Comparison of ENCODE assay signal across 8 mouse cellular contexts in genomic region chr9:108578545-108579343, GRCm38 (mm10). TPM values are rescaled to one million over a fixed set of nuclear protein-coding genes. Genes with fewer than 3 reads are reported as not detected.
A peak's percentile ranks its signal among the peaks of the same experiment; 100 is the strongest.
DNase-seq lines count a peak whose midpoint lies in the region; ATAC-seq lines count a peak whose summit lies in the region.

TSS of gene Wdr6 (minus strand) at chr9:108578739.

- peak; percentile 90 for DNase-seq in WW6 (ENCODE audit: low read depth, low spot score)
- peak; percentile 88 to 92 for DNase-seq in cerebellum, postnatal 4 days (ENCODE audit: low spot score in 2 of 2)
- DNase-seq in gastrocnemius, adult 18-20 months (ENCODE audit: low spot score), result peak; percentile 90
- peak; percentile 78 to 84 for DNase-seq in left cerebral cortex, adult 18-20 months (ENCODE audit: low spot score in 2 of 2)
- peak; percentile 82 to 89 for DNase-seq in right cerebral cortex, adult 2 months (ENCODE audit: low spot score in 2 of 2)
- peak; percentile 93 for DNase-seq in urinary bladder, postnatal 14 days (ENCODE audit: low spot score)

- H3K4me1 ChIP-seq in hindbrain, embryonic 16.5 days (ENCODE audit: control insufficient read depth, insufficient read depth, low read depth, low read length), result peaks cover 49% of the 10 kb centered on the region

- peak within 1 kb of the TSS; percentile 97 for H3K27ac ChIP-seq in hindbrain, embryonic 16.5 days (ENCODE audit: low read depth, low read length)
- no peak within 1 kb of the TSS for H3K27ac ChIP-seq in macrophage

- ATAC-seq in hindbrain, embryonic 16.5 days, result peak; percentile 97

- H3K36me3 ChIP-seq in hindbrain, embryonic 16.5 days (ENCODE audit: control insufficient read depth, insufficient read depth, low read length), result peaks cover 15% of the 10 kb centered on the region
- no peaks in the 10 kb centered on the region for H3K36me3 ChIP-seq in macrophage (ENCODE audit: inconsistent target)

- H3K9ac ChIP-seq in hindbrain, embryonic 16.5 days (ENCODE audit: low read depth, low read length), result peak within 1 kb of the TSS; percentile 97

- H3K9me3 ChIP-seq in hindbrain, embryonic 16.5 days (ENCODE audit: control insufficient read depth, low read length), result no peaks in the 10 kb centered on the region

- no peaks in the 10 kb centered on the region for H3K79me2 ChIP-seq in macrophage (ENCODE audit: inconsistent target)

- H3K27me3 ChIP-seq in hindbrain, embryonic 16.5 days (replicated peaks; ENCODE audit: control insufficient read depth, insufficient read depth, low read length), result no peaks in the 10 kb centered on the region

- H3K4me3 ChIP-seq in hindbrain, embryonic 16.5 days (ENCODE audit: low read length), result peak within 1 kb of the TSS; percentile 86
- peak within 1 kb of the TSS; percentile 56 for H3K4me3 ChIP-seq in macrophage (ENCODE audit: inconsistent target)

- 3% methylated on average over 48 of the region's 51 CpGs for WGBS in hindbrain, embryonic 16.5 days
- WGBS in macrophage (ENCODE audit: missing documents), result 12% methylated on average over 49 of the region's 51 CpGs

- peak within 1 kb of the TSS; percentile 63 for H3K4me2 ChIP-seq in hindbrain, embryonic 16.5 days (ENCODE audit: low read length)

RNA-seq across cellular contexts. Expression of gene Wdr6, which starts in this region (rescaled TPM):
- 1 to 10 TPM; 6.4 to 7.9 TPM for total RNA-seq in gastrocnemius, adult 18-20 months (2021)
- 326 and 352 TPM in 2 replicates for polyA plus RNA-seq in hindbrain, embryonic 16.5 days (2015; fragmentation: Nextera tagmentation; extraction: Ambion mirVana)
- total RNA-seq in left cerebral cortex, adult 18-20 months (2021), result 100 to 1,000 TPM in 1 of 2 experiments, 10 to 100 TPM in 1; 96.3 to 126 TPM
- total RNA-seq in macrophage (2018; cell fraction: chromatin; rRNA removed), result 10 to 100 TPM in 1 of 26 experiments, 1 to 10 TPM in 19, under 1 TPM in 6; 0.53 to 10.2 (median 2.6) TPM
- 10 to 100 TPM in 1 of 26 experiments, 1 to 10 TPM in 25; 2.9 to 10.2 (median 5.8) TPM for total RNA-seq in macrophage (2018; cell fraction: cytosol; rRNA removed)
- total RNA-seq in macrophage (2018; cell fraction: nucleus; rRNA removed), result 1 to 10 TPM; 3.6 to 9.9 (median 5.2) TPM
- 3.1 to 7.5 TPM (median 7.5 TPM) in 3 replicates for polyA plus RNA-seq in macrophage (2018)

Comparison
In these comparisons a context has a peak if more than half of its experiments do, and no peak if none do; other contexts are left out.
1. RNA of gene Wdr6 (total RNA-seq): 96.3 to 126 TPM in left cerebral cortex, adult 18-20 months; 6.4 to 7.9 TPM in gastrocnemius, adult 18-20 months; every median in the first group is over 10 times any median in the second.
2. RNA of gene Wdr6 (polyA plus RNA-seq): 326 to 352 TPM in hindbrain, embryonic 16.5 days; 3.1 to 7.5 TPM in macrophage; every median in the first group is over 10 times any median in the second.
3. Peak in every context shown above with its lines, with median percentiles within 50 percentile points of each other: DNase-seq.